Mouse (Mus musculus) midbrain, embryonic 12.5 days (tissue): ENCODE measurements around the gene Gm12184. TPM values are rescaled to one million over a fixed set of nuclear protein-coding genes. Genes with fewer than 3 reads are reported as not detected.

ENCODE experiments used
- polyA plus RNA-seq: library from polyadenylated mRNA; unstranded; fragments of >200 nt; fragmentation: Nextera tagmentation; extraction: Ambion mirVana; gene quantifications from 2 replicates; pipeline ENCODE4 v1.2.1, GENCODE M21; 2016

Gene Gm12184
- polyA plus RNA-seq, 1 experiment from 2014 or later: 7.6 TPM

Other genes with a start within 250 kb of the Gm12184 start
- gene Rack1, start 26.3 kb downstream of the Gm12184 start, polyA plus RNA-seq: 503 and 506 TPM in 2 replicates
- gene Trim41, start 9.3 kb downstream of the Gm12184 start, polyA plus RNA-seq: 5.4 and 6.2 TPM in 2 replicates
- 1.3 and 1.4 TPM in 2 replicates for gene Trim7, start 515 bp downstream of the Gm12184 start, polyA plus RNA-seq
- 2.3 and 2.4 TPM in 2 replicates for gene Irgm1, start 45.0 kb upstream of the Gm12184 start, polyA plus RNA-seq
- 0.18 TPM in 1 of 2 replicates, not detected in the other for gene Gm5431, start 75.6 kb upstream of the Gm12184 start, polyA plus RNA-seq
- gene Psme2b, start 119.5 kb upstream of the Gm12184 start, polyA plus RNA-seq: 1.3 and 1.8 TPM in 2 replicates
- not detected in 2 replicates for gene Olfr56, start 152.2 kb upstream of the Gm12184 start, polyA plus RNA-seq
- gene 9930111J21Rik1, start 152.7 kb upstream of the Gm12184 start, polyA plus RNA-seq: 0.18 and 0.28 TPM in 2 replicates
- gene Gm12185, start 165.6 kb upstream of the Gm12184 start, polyA plus RNA-seq: not detected in 2 replicates
- not detected in 2 replicates for gene Tgtp1, start 167.5 kb upstream of the Gm12184 start, polyA plus RNA-seq
- 0.30 and 0.51 TPM in 2 replicates for gene 9930111J21Rik2, start 224.6 kb upstream of the Gm12184 start, polyA plus RNA-seq
- 0.06 TPM in 1 of 2 replicates, not detected in the other for gene Tgtp2, start 237.6 kb upstream of the Gm12184 start, polyA plus RNA-seq
- gene Ifi47, start 249.9 kb upstream of the Gm12184 start, polyA plus RNA-seq: 0.26 and 0.27 TPM in 2 replicates